Mouse (Mus musculus): ENCODE measurements at regions not wholly inside any gene's neighbourhood (a gene's known extent, or its start where the extent isn't known, plus 50 kb on each side); places are given as distances from the start of the nearest gene placed in this dataset.

GRCm38 (mm10) chr8:116452806-116453205 is 52.0 kb upstream of the Dynlrb2 start:
- no peaks in the 10 kb centered on the region for H3K36me3 ChIP-seq (ENCODE audit: control insufficient read depth, insufficient read depth, low read length)
- no peaks in the 10 kb centered on the region for H3K27me3 ChIP-seq (replicated peaks; ENCODE audit: control insufficient read depth, insufficient read depth, low read length)
- no peak overlapping the region for H3K9ac ChIP-seq (ENCODE audit: low read depth, low read length)
- 63% methylated on average over 3 of the region's 3 CpGs for WGBS
- no peak overlapping the region for H3K27ac ChIP-seq (ENCODE audit: low read length)
- no peaks in the 10 kb centered on the region for H3K4me1 ChIP-seq (ENCODE audit: control insufficient read depth, insufficient read depth, low read length)
- H3K9me3 ChIP-seq (ENCODE audit: control insufficient read depth, low read length) = no peaks in the 10 kb centered on the region
- no peak for ATAC-seq
- H3K4me2 ChIP-seq (ENCODE audit: low read depth, low read length) = no peak overlapping the region
- no peak overlapping the region for H3K4me3 ChIP-seq (ENCODE audit: low read length)

- H3K36me3 ChIP-seq (ENCODE audit: control insufficient read depth, insufficient read depth, low read length) = no peaks in the 10 kb centered on the region
- no peak overlapping the region for H3K9ac ChIP-seq (ENCODE audit: low read depth, low read length)
- no peak overlapping the region for H3K4me3 ChIP-seq (ENCODE audit: low read length)
- no peaks in the 10 kb centered on the region for H3K27me3 ChIP-seq (replicated peaks; ENCODE audit: control insufficient read depth, insufficient read depth, low read length)
- ATAC-seq = no peak
- no peak overlapping the region for H3K4me2 ChIP-seq (ENCODE audit: low read depth, low read length)
- H3K4me1 ChIP-seq (ENCODE audit: control insufficient read depth, insufficient read depth, low read length) = no peaks in the 10 kb centered on the region
- no peak overlapping the region for H3K27ac ChIP-seq (ENCODE audit: low read length)
- 67% methylated on average over 3 of the region's 3 CpGs for WGBS
- no peaks in the 10 kb centered on the region for H3K9me3 ChIP-seq (ENCODE audit: control insufficient read depth, low read length)
These were observed 53.4 kb upstream of the Dynlrb2 start for GRCm38 (mm10) chr8:116451397-116451796.

- ATAC-seq = peak; percentile 74
These were observed 57.3 kb upstream of the Dynlrb2 start for GRCm38 (mm10) chr8:116447452-116447851.

GRCm38 (mm10) chr8:116442827-116443226 is 61.9 kb upstream of the Dynlrb2 start:
- Histone ChIP-seq H3K9ac (ENCODE audit: low read depth, low read length) (no peak overlapping the region), H3K4me1 (ENCODE audit: control insufficient read depth, insufficient read depth, low read length) (no peaks in the 10 kb centered on the region), H3K27me3 (replicated peaks; ENCODE audit: control insufficient read depth, insufficient read depth, low read length) (no peaks in the 10 kb centered on the region), H3K4me3 (ENCODE audit: low read length) (no peak overlapping the region), H3K36me3 (ENCODE audit: control insufficient read depth, insufficient read depth, low read length) (no peaks in the 10 kb centered on the region), H3K9me3 (ENCODE audit: control insufficient read depth, low read length) (no peaks in the 10 kb centered on the region), H3K4me2 (ENCODE audit: low read depth, low read length) (no peak overlapping the region), H3K27ac (ENCODE audit: low read length) (no peak overlapping the region)
- ATAC-seq = no peak
- WGBS = 50% methylated on average over 2 of the region's 2 CpGs

More at GRCm38 (mm10) chr8:116447452-116447851, 57.3 kb upstream of the Dynlrb2 start:
- H3K9me3 ChIP-seq (ENCODE audit: control insufficient read depth, low read length) = no peaks in the 10 kb centered on the region
- H3K4me1 ChIP-seq (ENCODE audit: control insufficient read depth, insufficient read depth, low read length) = no peaks in the 10 kb centered on the region
- no peak overlapping the region for H3K9ac ChIP-seq (ENCODE audit: low read depth, low read length)
- no peak overlapping the region for H3K27ac ChIP-seq (ENCODE audit: low read length)
- no peaks in the 10 kb centered on the region for H3K36me3 ChIP-seq (ENCODE audit: control insufficient read depth, insufficient read depth, low read length)
- WGBS = 57% methylated on average over 2 of the region's 2 CpGs
- H3K4me2 ChIP-seq (ENCODE audit: low read depth, low read length) = no peak overlapping the region
- no peaks in the 10 kb centered on the region for H3K27me3 ChIP-seq (replicated peaks; ENCODE audit: control insufficient read depth, insufficient read depth, low read length)
- H3K4me3 ChIP-seq (ENCODE audit: low read length) = no peak overlapping the region

GRCm38 (mm10) chr8:116438895-116439294 is 65.9 kb upstream of the Dynlrb2 start:
- no peak overlapping the region for H3K4me3 ChIP-seq (ENCODE audit: low read length)
- 15% methylated on average over 7 of the region's 7 CpGs for WGBS
- no peak overlapping the region for H3K27ac ChIP-seq (ENCODE audit: low read length)
- H3K9ac ChIP-seq (ENCODE audit: low read depth, low read length) = no peak overlapping the region
- no peaks in the 10 kb centered on the region for H3K27me3 ChIP-seq (replicated peaks; ENCODE audit: control insufficient read depth, insufficient read depth, low read length)
- 0 out of 2 replicates have a peak, but pooled peaks cover 3% of the 10 kb centered on the region for H3K4me1 ChIP-seq (ENCODE audit: control insufficient read depth, insufficient read depth, low read length)
- H3K36me3 ChIP-seq (ENCODE audit: control insufficient read depth, insufficient read depth, low read length) = no peaks in the 10 kb centered on the region
- H3K4me2 ChIP-seq (ENCODE audit: low read depth, low read length) = no peak overlapping the region
- ATAC-seq = peak; percentile 58; the same call in 1 of the 2 replicates
- no peaks in the 10 kb centered on the region for H3K9me3 ChIP-seq (ENCODE audit: control insufficient read depth, low read length)

GRCm38 (mm10) chr8:116435268-116435980 is 69.3 kb upstream of the Dynlrb2 start:
- Histone ChIP-seq H3K4me1 (ENCODE audit: control insufficient read depth, insufficient read depth, low read length) (0 out of 2 replicates have a peak, but pooled peaks cover 3% of the 10 kb centered on the region), H3K27ac (ENCODE audit: low read length) (no peak overlapping the region), H3K4me2 (ENCODE audit: low read depth, low read length) (no peak overlapping the region), H3K4me3 (ENCODE audit: low read length) (no peak overlapping the region), H3K36me3 (ENCODE audit: control insufficient read depth, insufficient read depth, low read length) (no peaks in the 10 kb centered on the region), H3K27me3 (replicated peaks; ENCODE audit: control insufficient read depth, insufficient read depth, low read length) (no peaks in the 10 kb centered on the region), H3K9ac (ENCODE audit: low read depth, low read length) (no peak overlapping the region), H3K9me3 (ENCODE audit: control insufficient read depth, low read length) (no peaks in the 10 kb centered on the region)
- WGBS = 38% methylated on average over 15 of the region's 15 CpGs
- ATAC-seq = no peak

- Histone ChIP-seq H3K9ac (ENCODE audit: low read depth, low read length) (no peak overlapping the region), H3K4me1 (ENCODE audit: control insufficient read depth, insufficient read depth, low read length) (0 out of 2 replicates have a peak, but pooled peaks cover 1% of the 10 kb centered on the region), H3K4me2 (ENCODE audit: low read depth, low read length) (no peak overlapping the region), H3K4me3 (ENCODE audit: low read length) (no peak overlapping the region), H3K27me3 (replicated peaks; ENCODE audit: control insufficient read depth, insufficient read depth, low read length) (no peaks in the 10 kb centered on the region), H3K27ac (ENCODE audit: low read length) (no peak overlapping the region), H3K36me3 (ENCODE audit: control insufficient read depth, insufficient read depth, low read length) (no peaks in the 10 kb centered on the region), H3K9me3 (ENCODE audit: control insufficient read depth, low read length) (no peaks in the 10 kb centered on the region)
- WGBS = 76% methylated on average over 5 of the region's 5 CpGs
- 0 out of 2 replicates have a peak, but pooled peaks have one; percentile 48 for ATAC-seq
These were observed 74.7 kb upstream of the Dynlrb2 start for GRCm38 (mm10) chr8:116430051-116430450.

- H3K27ac ChIP-seq (ENCODE audit: low read length) = no peak overlapping the region
- H3K9me3 ChIP-seq (ENCODE audit: control insufficient read depth, low read length) = no peaks in the 10 kb centered on the region
- no peaks in the 10 kb centered on the region for H3K27me3 ChIP-seq (replicated peaks; ENCODE audit: control insufficient read depth, insufficient read depth, low read length)
- no peak overlapping the region for H3K9ac ChIP-seq (ENCODE audit: low read depth, low read length)
- no peak for ATAC-seq
- H3K4me2 ChIP-seq (ENCODE audit: low read depth, low read length) = no peak overlapping the region
- 71% methylated on average over 6 of the region's 6 CpGs for WGBS
- H3K4me3 ChIP-seq (ENCODE audit: low read length) = no peak overlapping the region
- no peaks in the 10 kb centered on the region for H3K36me3 ChIP-seq (ENCODE audit: control insufficient read depth, insufficient read depth, low read length)
- no peaks in the 10 kb centered on the region for H3K4me1 ChIP-seq (ENCODE audit: control insufficient read depth, insufficient read depth, low read length)
These were observed 75.1 kb upstream of the Dynlrb2 start for GRCm38 (mm10) chr8:116429649-116430048.

GRCm38 (mm10) chr8:116422826-116423225 is 81.9 kb upstream of the Dynlrb2 start:
- Histone ChIP-seq H3K9me3 (ENCODE audit: control insufficient read depth, low read length) (no peaks in the 10 kb centered on the region), H3K9ac (ENCODE audit: low read depth, low read length) (no peak overlapping the region), H3K4me3 (ENCODE audit: low read length) (no peak overlapping the region), H3K27ac (ENCODE audit: low read length) (no peak overlapping the region), H3K4me2 (ENCODE audit: low read depth, low read length) (no peak overlapping the region), H3K27me3 (replicated peaks; ENCODE audit: control insufficient read depth, insufficient read depth, low read length) (no peaks in the 10 kb centered on the region), H3K4me1 (ENCODE audit: control insufficient read depth, insufficient read depth, low read length) (no peaks in the 10 kb centered on the region), H3K36me3 (ENCODE audit: control insufficient read depth, insufficient read depth, low read length) (no peaks in the 10 kb centered on the region)
- 78% methylated on average over 6 of the region's 6 CpGs for WGBS
- no peak for ATAC-seq
